Mouse (Mus musculus): ENCODE measurements at regions not wholly inside any gene's neighbourhood (a gene's known extent, or its start where the extent isn't known, plus 50 kb on each side); places are given as distances from the start of the nearest gene placed in this dataset.

DNA sequence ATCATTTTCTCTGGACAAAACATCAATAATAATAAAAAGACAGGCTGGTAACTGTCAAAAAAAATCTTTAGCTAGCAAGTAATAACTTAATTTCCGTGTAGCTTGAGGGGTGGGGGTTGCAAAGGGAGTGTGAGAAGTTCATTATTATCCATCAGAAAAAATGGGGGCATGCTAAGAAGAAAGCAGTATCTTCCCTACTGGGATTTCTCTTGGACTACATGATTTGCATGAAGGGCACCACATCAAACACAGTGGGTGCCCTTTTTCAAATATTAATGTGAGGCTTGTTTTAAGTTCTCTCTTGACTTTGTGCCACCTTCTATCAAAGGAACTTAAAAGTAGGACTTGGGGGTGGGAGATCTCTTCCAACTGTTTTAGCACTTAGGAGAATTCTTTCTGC is 783.4 kb upstream of the Manea start:
- DNase-seq (ENCODE audit: low read depth, low spot score): no peak

DNA sequence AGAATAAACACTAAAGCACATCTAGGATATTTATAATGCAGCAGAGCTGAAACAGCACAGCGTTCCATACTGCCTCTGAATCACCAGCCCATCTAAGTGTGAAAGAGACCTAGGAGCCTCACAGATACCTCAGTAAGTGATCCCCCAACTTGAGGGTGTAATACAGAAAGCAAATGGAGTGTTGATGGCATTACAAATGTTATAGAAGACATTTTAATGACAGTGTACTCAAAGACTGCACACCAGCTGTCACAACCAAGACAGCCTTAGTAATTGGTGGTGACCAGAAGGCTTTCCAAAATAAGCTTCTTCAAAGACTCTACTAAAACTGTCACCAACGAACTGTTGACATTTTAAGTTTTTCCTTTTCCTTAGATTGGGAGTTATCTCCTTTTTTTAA is 771.3 kb upstream of the Manea start:
- DNase-seq (ENCODE audit: low read depth, low spot score): peak; percentile 35

DNA sequence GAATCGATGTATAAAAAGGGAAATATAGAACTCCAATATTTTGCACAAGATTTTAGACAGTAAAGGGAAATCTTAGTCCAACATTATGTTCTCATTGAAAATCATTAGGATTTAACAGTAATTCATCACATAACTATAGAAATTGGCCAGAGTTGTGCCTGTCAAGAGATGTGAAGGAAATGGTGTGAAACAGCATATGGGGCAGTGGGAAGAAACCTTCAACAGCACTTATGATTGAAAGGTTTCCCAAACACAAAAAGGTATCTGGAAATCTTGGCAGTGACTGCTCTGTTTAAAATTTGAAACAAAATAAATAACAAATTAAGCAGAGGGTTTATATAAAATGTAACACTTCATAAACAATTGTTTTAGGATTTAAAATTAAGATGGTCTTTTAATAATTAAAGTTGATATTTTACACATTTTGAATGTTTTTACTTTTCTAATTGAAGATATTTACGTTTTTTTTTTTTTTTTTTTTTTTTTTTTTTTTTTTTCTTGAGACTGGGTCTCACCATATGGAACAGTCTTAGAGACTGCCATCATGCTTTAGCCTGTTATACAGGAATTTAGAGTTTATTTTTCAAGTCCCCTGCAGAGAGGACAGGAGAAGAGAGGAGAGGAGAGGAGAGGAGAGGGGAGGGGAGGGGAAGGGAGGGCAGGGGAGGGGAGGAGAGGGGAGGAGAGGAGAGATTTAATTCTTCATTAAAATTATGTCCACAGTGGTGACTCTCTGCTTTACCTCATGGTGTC is 770.6 kb upstream of the Manea start:
- DNase-seq (ENCODE audit: low read depth, low spot score): no peak

DNA sequence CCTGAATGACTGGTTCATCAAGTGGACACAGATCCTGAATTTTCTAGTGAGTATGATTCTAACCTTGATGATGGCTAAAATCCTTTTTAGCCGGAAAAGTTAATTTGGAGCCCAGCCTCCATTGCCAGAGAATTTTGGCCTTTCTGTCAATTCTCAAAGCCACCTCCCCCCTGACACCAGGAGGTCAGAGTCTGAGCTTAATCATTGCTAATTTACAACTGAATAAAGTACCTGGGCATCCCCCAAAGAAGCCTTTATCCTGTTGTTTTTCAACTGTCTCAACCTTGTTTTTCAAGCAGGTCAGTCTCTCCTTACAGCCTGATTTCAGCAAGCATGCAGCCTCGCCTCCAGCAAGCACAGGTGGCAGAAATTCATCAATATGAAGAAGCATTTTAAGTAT is 758.7 kb upstream of the Manea start:
- DNase-seq (ENCODE audit: low read depth, low spot score): no peak

DNA sequence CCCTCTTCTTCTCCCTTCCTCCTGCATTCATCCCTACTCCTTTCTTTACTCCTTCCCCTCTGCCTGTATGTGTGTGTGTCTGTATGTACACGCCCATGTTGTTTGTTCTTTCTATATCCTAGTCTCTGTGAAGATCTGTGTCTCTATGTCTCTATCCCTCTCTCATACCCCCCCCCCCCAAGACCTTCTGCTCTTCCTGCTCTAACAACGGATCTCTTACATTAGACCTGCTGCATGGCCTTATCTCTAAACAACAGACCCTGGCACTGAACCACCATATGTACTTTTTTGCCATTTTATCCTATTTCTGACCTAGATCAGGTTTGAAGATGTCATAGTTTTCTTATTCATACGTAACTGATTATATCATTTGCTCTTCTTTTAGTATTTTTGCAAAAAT is 749.6 kb upstream of the Manea start:
- no peak for DNase-seq (ENCODE audit: low read depth, low spot score)

DNA sequence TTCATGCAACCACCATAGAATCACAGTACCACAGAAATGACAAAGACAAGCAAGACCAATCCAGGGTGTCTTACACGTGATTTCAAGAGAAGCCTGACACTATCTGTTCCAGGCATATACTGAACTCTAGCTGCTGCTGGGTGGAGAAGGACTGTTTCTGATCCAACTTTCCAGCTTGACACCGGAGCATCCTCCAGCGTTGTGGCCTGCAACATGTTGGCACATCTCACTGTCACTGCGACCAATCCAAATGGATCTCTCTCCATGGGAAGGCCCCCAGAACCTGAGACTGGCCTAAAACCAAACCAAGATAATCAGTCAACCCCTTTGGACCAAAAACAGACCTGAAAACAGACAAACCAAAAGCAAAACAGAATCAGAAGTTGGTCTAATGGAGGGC is 703.3 kb upstream of the Manea start:
- DNase-seq (ENCODE audit: low read depth, low spot score): no peak

DNA sequence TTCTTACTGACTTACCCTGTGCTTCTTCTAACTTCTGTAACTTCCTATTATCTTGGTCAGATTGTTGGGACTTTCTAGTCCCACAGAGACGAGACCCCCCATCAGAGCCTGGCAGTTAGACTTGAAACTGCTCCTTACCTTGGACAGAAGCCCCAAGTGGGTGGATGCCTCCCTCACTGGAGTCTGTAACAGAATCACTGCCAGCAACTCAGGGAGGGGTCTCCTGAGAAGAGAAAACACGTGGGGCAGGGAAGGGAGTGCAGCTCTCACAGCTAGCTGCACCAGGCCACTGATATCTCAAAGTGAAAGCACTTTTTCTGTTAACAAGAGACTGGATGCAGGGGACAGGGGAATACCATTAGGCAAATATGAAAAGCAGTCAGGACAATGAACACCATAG is 702.5 kb upstream of the Manea start:
- DNase-seq (ENCODE audit: low read depth, low spot score): no peak
